Mouse (Mus musculus) kidney, postnatal 0 days (tissue): ENCODE data around the gene Lage3. TPM values are rescaled to one million over a fixed set of nuclear protein-coding genes. Genes with fewer than 3 reads are reported as not detected.

Experiments
- ATAC-seq: fragments of 200-750 bp; cut with Nextera tagmentation; replicated peaks from 2 replicates; pipeline ENCODE4 v1.8.0; 2017; ENCODE audit warnings: low read depth, moderate number of reproducible peaks, moderate TSS enrichment, moderate library complexity; ENCODE audit not compliant: low FRiP score
- DNase-seq: peaks from one replicate; pipeline ENCODE4 v3.0.0-alpha.2; 2016; ENCODE audit warnings: low spot score
- H3K27ac ChIP-seq: fragments of 300-500 bp; sonication (generic); 2 replicates; pipeline ENCODE4 v1.5.1; 2014; ENCODE audit warnings: mild to moderate bottlenecking
- H3K27me3 ChIP-seq: fragments of 300-500 bp; sonication (generic); 2 replicates; pipeline ENCODE4 v1.6.1; 2014; ENCODE audit warnings: low read length, mixed read lengths; ENCODE audit not compliant: insufficient read depth
- H3K36me3 ChIP-seq: fragments of 300-500 bp; sonication (generic); 2 replicates; pipeline ENCODE4 v1.6.1; 2014; ENCODE audit warnings: low read length, mixed read lengths; ENCODE audit not compliant: insufficient read depth
- H3K4me1 ChIP-seq: fragments of 300-500 bp; sonication (generic); replicated peaks from 2 replicates; pipeline ENCODE4 v1.6.1; 2014; ENCODE audit warnings: antibody characterized with exemption, low read length, mixed read lengths; ENCODE audit not compliant: insufficient read depth
- H3K4me2 ChIP-seq: fragments of 300-500 bp; sonication (generic); 2 replicates; pipeline ENCODE4 v1.6.1; 2014; ENCODE audit warnings: mild to moderate bottlenecking, low read length, moderate library complexity, mixed read lengths
- H3K4me3 ChIP-seq: fragments of 300-500 bp; sonication (generic); replicated peaks from 2 replicates; pipeline ENCODE4 v1.5.1; 2014; ENCODE audit warnings: low read depth, low read length
- H3K9ac ChIP-seq: fragments of 300-500 bp; sonication (generic); 2 replicates; pipeline ENCODE4 v1.6.1; 2014; ENCODE audit warnings: low read depth, low read length
- H3K9me3 ChIP-seq: fragments of 300-500 bp; sonication (generic); replicated peaks from 2 replicates; pipeline ENCODE4 v1.6.1; 2016; ENCODE audit warnings: low read length, inconsistent platforms, mixed read lengths
- CTCF ChIP-seq: IDR thresholded peaks from 2 replicates; pipeline ENCODE4 v1.5.1; 2016; ENCODE audit warnings: antibody characterized with exemption, low read depth, mild to moderate bottlenecking, moderate library complexity
- WGBS: fragments of 180-500 bp; shearing (Covaris S2); extraction: QIAGEN DNeasy Blood & Tissue Kit; methylation state at CpG from one replicate; pipeline ENCODE4 v1.1.7; 2014; 5-methylcytosine and 5-hydroxymethylcytosine counted together
- microRNA-seq: library from miRNA; unstranded; fragments of <30 nt; microRNA quantifications from one replicate; pipeline ENCODE4, GENCODE M21; 2016
- polyA plus RNA-seq: library from polyadenylated mRNA; unstranded; fragments of >200 nt; fragmentation: Nextera tagmentation; extraction: Ambion mirVana; gene quantifications from 2 replicates; pipeline ENCODE4 v1.2.1, GENCODE M21; 2015

Lage3 gene
- polyA plus RNA-seq, 1 experiment from 2014 or later = 134 TPM

DNA sequence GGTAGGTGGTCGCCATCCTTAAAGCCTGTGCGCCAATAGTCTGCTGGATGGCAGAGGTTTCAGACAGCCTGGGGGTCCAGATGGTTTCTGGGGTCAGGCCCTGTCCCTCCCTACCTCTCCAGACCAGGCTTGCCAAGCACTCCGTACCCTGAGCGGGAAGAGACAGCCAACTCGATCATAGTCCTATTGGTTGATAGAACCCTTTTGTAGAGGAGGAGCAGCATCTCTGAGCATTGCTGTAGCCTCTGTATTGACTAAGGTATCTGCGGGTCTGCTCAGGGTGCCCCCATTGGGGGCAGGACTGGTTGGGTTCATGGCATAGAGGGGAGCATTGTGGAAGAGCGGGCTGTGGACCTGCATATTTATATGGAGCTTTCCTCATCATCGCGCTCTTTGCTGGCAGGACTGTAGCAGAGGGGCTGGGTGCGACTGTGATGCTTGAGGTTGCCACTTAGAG is 24.2 kb downstream of the Lage3 start:
- Histone ChIP-seq H3K27ac (no peak overlapping the region), H3K36me3 (no peaks in the 10 kb centered on the region), H3K4me1 (no peaks in the 10 kb centered on the region), H3K4me2 (peak overlapping the region; percentile 61), H3K4me3 (peak overlapping the region; percentile 38), H3K27me3 (no peaks in the 10 kb centered on the region), H3K9ac (peak overlapping the region; percentile 70), H3K9me3 (no peaks in the 10 kb centered on the region)
- TF ChIP-seq CTCF = no peak
- DNase-seq = no peak
- 37% methylated on average over 10 of the region's 10 CpGs for WGBS
- ATAC-seq = peak; percentile 43

DNA sequence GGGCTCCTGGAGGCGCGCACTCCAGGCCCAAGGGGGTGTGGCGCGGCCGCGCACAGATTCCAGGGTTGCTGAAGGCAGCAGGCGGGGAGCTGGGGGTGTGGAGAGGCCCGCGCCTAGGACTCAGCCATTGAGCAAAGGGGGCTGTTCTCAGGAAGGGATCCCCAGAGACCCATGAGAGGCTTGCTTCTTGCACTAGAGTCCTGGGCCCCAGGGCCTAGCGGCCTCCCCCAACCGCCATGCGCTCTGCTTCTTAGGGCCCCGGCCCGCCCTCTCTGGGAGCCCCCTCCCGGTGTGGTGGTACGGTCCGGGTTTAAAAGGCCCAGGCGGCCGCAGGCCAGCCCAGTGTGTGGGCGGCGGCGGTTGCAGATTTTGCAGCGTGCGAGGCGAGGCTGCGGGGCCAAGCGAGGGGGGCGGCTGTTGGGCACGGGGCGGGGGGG is 24.7 kb downstream of the Lage3 start, which contains the start of gene Plxna3:
Gene Plxna3, plus strand, starts transcription at position 342 of the 437 bp plus-strand sequence.
- Histone ChIP-seq H3K9me3 (no peaks in the 10 kb centered on the region), H3K27ac (peak within 1 kb of the TSS; percentile 70; the same call in 1 of the 2 replicates)

DNA sequence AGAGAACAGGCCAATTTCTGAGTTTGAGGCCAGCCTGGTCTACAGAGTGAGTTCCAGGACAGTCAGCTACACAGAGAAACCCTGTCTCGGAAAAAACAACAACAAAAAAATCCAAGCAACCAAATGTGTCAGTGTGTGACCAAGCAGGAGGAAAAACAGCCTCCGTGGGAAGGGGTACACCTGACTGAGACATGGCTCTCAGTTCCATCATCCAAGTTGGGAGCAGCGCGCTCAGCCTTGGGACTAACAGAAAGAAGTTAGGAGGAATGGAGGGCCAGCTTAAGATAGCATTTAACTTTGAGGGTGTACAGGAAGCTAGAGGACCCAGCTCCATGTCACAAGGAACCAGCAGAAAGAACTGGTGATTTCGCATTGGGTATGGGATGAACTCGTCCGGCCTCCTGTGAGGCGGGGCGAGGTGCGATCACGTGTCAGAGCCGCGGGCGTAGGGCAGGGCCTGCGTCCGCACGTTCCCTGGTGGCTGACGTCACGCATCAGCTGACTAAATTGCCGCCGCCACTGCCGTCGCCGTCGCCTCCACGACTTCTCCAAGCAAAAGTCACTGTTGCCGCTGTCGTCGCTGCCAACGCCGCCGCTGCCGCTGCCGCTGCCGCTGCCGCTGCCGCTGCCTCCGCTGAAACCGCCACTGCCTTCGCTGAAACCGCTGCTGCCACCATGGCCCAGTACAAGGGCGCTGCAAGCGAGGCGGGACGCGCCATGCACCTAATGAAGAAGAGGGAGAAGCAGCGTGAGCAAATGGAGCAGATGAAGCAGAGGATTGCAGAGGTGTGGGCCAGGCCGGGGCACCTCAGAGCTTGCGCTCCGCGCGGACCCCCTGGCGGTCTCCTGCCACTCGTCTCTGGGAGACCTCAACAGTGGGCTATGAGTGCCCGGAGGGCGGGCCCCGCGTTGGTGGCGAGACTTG is 40.6 kb downstream of the Lage3 start, which contains the start of gene Fam50a:
Gene Fam50a, plus strand, starts transcription at position 494 of the 925 bp plus-strand sequence.
- ATAC-seq (peak; percentile 97), DNase-seq (peak; percentile 89)
- Histone ChIP-seq H3K36me3 (0 out of 2 replicates have a peak, but pooled peaks cover 14% of the 10 kb centered on the region), H3K4me2 (peak within 1 kb of the TSS; percentile 72), H3K9me3 (no peaks in the 10 kb centered on the region), H3K27ac (peak within 1 kb of the TSS; percentile 78), H3K27me3 (no peaks in the 10 kb centered on the region), H3K4me3 (peak within 1 kb of the TSS; percentile 56), H3K9ac (peak within 1 kb of the TSS; percentile 72), H3K4me1 (no peaks in the 10 kb centered on the region; the same call in 1 of the 2 replicates)
- TF ChIP-seq CTCF = 0 out of 2 replicates have a peak, but pooled peaks have one; percentile 3
- WGBS = 26% methylated on average over 59 of the region's 59 CpGs

More for the DNA sequence above, 24.7 kb downstream of the Lage3 start, which contains the start of gene Plxna3:
- no peaks in the 10 kb centered on the region for H3K4me1 ChIP-seq
- H3K36me3 ChIP-seq = no peaks in the 10 kb centered on the region
- H3K27me3 ChIP-seq = no peaks in the 10 kb centered on the region
- peak; percentile 70 for DNase-seq
- peak; percentile 93 for ATAC-seq
- H3K4me3 ChIP-seq = peak within 1 kb of the TSS; percentile 38
- TF ChIP-seq CTCF = no peak
- peak within 1 kb of the TSS; percentile 61 for H3K4me2 ChIP-seq
- peak within 1 kb of the TSS; percentile 70 for H3K9ac ChIP-seq
- 35% methylated on average over 23 of the region's 30 CpGs for WGBS

DNA sequence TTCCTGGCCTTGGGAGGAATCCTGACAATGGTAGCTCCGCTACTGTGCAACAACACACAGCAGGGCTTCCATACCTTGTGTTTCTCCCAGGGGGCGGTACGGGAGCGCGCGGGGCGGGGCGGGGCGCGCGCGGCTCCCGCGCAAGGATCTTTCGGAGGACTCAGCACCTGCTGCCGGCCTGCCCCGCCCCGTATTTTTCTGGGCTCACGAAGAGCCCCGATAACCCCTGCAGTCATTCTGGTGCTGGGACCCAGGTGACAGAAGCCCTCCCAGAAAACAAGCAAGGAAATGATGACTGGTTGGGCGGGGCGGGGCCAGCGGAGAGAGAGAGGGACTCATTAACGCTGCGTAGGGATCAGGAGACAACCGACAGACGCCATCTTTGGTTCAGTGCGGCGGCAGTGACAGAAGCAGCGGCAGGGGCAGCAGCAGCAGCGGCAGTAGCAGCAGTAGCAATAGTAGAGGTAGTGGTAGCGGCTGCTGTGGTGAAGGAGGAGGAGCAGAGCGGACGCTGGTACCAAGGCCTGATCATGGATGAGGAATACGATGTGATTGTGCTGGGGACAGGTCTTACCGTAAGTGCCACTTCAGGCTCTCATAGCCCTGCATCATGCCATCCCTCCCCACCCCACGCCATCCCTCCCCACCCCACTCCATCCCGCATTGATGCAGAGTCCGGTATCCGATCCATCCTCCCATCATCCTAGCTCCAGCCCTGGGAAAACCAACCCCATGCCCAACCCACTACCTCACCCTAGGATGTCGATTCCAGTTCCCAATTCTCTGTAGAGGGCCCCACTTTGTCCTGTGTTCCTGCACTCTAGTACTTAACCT is 48.3 kb downstream of the Lage3 start, which contains the start of gene Gdi1:
Gene Gdi1, plus strand, starts transcription at position 132 of the 834 bp plus-strand sequence.
- H3K27me3 ChIP-seq = no peaks in the 10 kb centered on the region
- H3K36me3 ChIP-seq = peaks cover 26% of the 10 kb centered on the region; the same call in 1 of the 2 replicates
- TF ChIP-seq CTCF = peak; percentile 47
- peak within 1 kb of the TSS; percentile 60 for H3K4me2 ChIP-seq
- DNase-seq (peak; percentile 76), ATAC-seq (peak; percentile 76)
- H3K27ac ChIP-seq = peak within 1 kb of the TSS; percentile 89
- H3K4me3 ChIP-seq = peak within 1 kb of the TSS; percentile 56
- H3K9me3 ChIP-seq = no peaks in the 10 kb centered on the region
- no peaks in the 10 kb centered on the region for H3K4me1 ChIP-seq
- peak within 1 kb of the TSS; percentile 74 for H3K9ac ChIP-seq
- WGBS = 22% methylated on average over 41 of the region's 41 CpGs

Small RNA genes lying within 50 kb of the gene (microRNA-seq; reads per million reads assigned to microRNA genes)
- gene Mir7092 = 0.60 reads per million

Other genes starting within 250 kb of the Lage3 start
- not detected in 2 replicates for gene Opn1mw, start 226.2 kb downstream of the Lage3 start, polyA plus RNA-seq
- gene Mecp2, start 218.3 kb downstream of the Lage3 start, polyA plus RNA-seq = 9.3 and 9.4 TPM in 2 replicates
- gene Tex28, start 185.8 kb downstream of the Lage3 start, polyA plus RNA-seq = not detected in 2 replicates
- not detected in 2 replicates for gene Tktl1, start 176.4 kb downstream of the Lage3 start, polyA plus RNA-seq
- 185 and 206 TPM in 2 replicates for gene Flna, start 103.8 kb downstream of the Lage3 start, polyA plus RNA-seq
- gene Emd, start 98.9 kb downstream of the Lage3 start, polyA plus RNA-seq = 19.1 and 20.2 TPM in 2 replicates
- gene Rpl10, start 82.8 kb downstream of the Lage3 start, polyA plus RNA-seq = 860 and 883 TPM in 2 replicates
- 90.2 and 91.1 TPM in 2 replicates for gene Taz, start 71.7 kb downstream of the Lage3 start, polyA plus RNA-seq
- 14.1 and 15.0 TPM in 2 replicates for gene Dnase1l1, start 71.3 kb downstream of the Lage3 start, polyA plus RNA-seq
- gene Atp6ap1, start 56.5 kb downstream of the Lage3 start, polyA plus RNA-seq = 150 and 169 TPM in 2 replicates
- 95.2 and 111 TPM in 2 replicates for gene Gdi1, start 48.6 kb downstream of the Lage3 start, polyA plus RNA-seq
- gene Fam50a, start 40.6 kb downstream of the Lage3 start, polyA plus RNA-seq = 49.6 and 55.2 TPM in 2 replicates
- 4.0 and 5.2 TPM in 2 replicates for gene Plxna3, start 24.6 kb downstream of the Lage3 start, polyA plus RNA-seq
- gene Ubl4a, start 19.6 kb upstream of the Lage3 start, polyA plus RNA-seq = 65.2 TPM in 2 replicates
- 23.4 and 24.1 TPM in 2 replicates for gene Slc10a3, start 19.7 kb upstream of the Lage3 start, polyA plus RNA-seq
- 37.0 and 37.1 TPM in 2 replicates for gene Fam3a, start 39.7 kb upstream of the Lage3 start, polyA plus RNA-seq
- gene Ikbkg, start 39.7 kb upstream of the Lage3 start, polyA plus RNA-seq = 17.1 and 18.1 TPM in 2 replicates
- 31.8 and 34.5 TPM in 2 replicates for gene G6pdx, start 75.6 kb upstream of the Lage3 start, polyA plus RNA-seq
- not detected in 2 replicates for gene Gm6880, start 127.8 kb upstream of the Lage3 start, polyA plus RNA-seq
- gene Olfr1326-ps1, start 221.3 kb upstream of the Lage3 start, polyA plus RNA-seq = not detected in 2 replicates
- not detected in 2 replicates for gene Olfr1325, start 239.1 kb upstream of the Lage3 start, polyA plus RNA-seq